In the genomic region with DNA sequence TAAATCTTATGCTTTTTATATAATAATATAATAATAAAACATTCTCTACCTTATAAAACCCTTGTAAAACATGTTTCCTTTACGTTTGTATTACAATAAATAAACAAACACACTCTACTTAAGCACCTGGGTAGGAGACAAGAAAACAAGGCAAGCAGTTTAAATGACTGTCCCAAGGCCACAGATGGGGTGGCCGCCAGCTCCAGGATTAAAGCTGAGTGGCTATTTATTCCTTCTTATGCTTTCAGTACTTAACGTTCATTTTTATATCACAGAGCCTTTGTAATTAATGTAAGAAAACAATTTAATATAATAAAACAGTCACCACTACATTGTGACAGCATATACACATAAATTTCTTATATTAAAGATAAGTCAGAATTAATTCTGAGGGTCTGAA, we compare ENCODE assay signal across 10 mouse cellular contexts.
DNase-seq lines count a peak whose midpoint lies in the region; ATAC-seq and TF ChIP-seq lines count a peak whose summit lies in the region.
"Had no signal": no experiment of that assay in that cellular context is flagged by ENCODE, and none has a peak within 500 bp of the region (broad histone marks: within the 10 kb centered on the region; RNA-seq: fewer than 3 reads in every experiment).

No protein-coding gene starts in this region.

- TF ChIP-seq EP300 in liver, embryonic 14.5 days (IDR thresholded peaks at IDR 0.05; ENCODE audit: low read depth): no peak

- H3K9ac ChIP-seq in hindbrain, embryonic 12.5 days: no peak overlapping the region
- no peak overlapping the region for H3K9ac ChIP-seq in liver, embryonic 14.5 days (replicated peaks)
- H3K9ac ChIP-seq: limb, embryonic 15.5 days had no signal

- H3K4me1 ChIP-seq in cerebellum, adult 2 months (ENCODE audit: control insufficient read depth, insufficient read depth, low read length): no peaks in the 10 kb centered on the region; the same call in 1 of the 2 replicates
- H3K4me1 ChIP-seq in hindbrain, embryonic 12.5 days: peaks cover 7% of the 10 kb centered on the region
- H3K4me1 ChIP-seq in hindbrain, embryonic 10.5 days (replicated peaks): peaks cover 23% of the 10 kb centered on the region
- H3K4me1 ChIP-seq in liver, embryonic 14.5 days (replicated peaks; ENCODE audit: control insufficient read depth in 2 of 2, insufficient read depth in 2 of 2, low read length in 1 of 2): no peaks in the 10 kb centered on the region; a peak in 1 of 4 replicates

- H3K4me2 ChIP-seq in hindbrain, embryonic 12.5 days (replicated peaks): peak overlapping the region; percentile 59; the same call in 1 of the 2 replicates
- H3K4me2 ChIP-seq in liver, embryonic 14.5 days (ENCODE audit: low read depth): peak overlapping the region; percentile 67

- TF ChIP-seq CTCF in cerebellum, adult 2 months (IDR thresholded peaks at IDR 0.05; ENCODE audit: borderline replicate concordance, insufficient read depth, low read depth, low read length): no peak
- no peak for TF ChIP-seq CTCF in liver, embryonic 14.5 days (IDR thresholded peaks at IDR 0.05; ENCODE audit: low read depth)

- no peak overlapping the region for H3K27ac ChIP-seq in cerebellum, adult 2 months (ENCODE audit: insufficient read depth, low read length)
- H3K27ac ChIP-seq in hindbrain, embryonic 12.5 days: no peak overlapping the region
- H3K27ac ChIP-seq in hindbrain, embryonic 10.5 days: no peak overlapping the region
- no peak overlapping the region for H3K27ac ChIP-seq in liver, embryonic 14.5 days
- H3K27ac ChIP-seq: limb, embryonic 15.5 days had no signal

- peak overlapping the region; percentile 37 for H3K4me3 ChIP-seq in cerebellum, adult 2 months (replicated peaks; ENCODE audit: insufficient read depth, low read depth, low read length)
- H3K4me3 ChIP-seq in hindbrain, embryonic 12.5 days: no peak overlapping the region
- no peak overlapping the region for H3K4me3 ChIP-seq in hindbrain, embryonic 10.5 days
- no peak overlapping the region for H3K4me3 ChIP-seq in liver, embryonic 14.5 days (ENCODE audit: insufficient read depth in 1 of 2, low read depth in 2 of 2, low read length in 2 of 2)

- intact Hi-C loops in left cerebral cortex, postnatal 10 days (cut with DNase I): loop anchor here (5.0 kb wide), 1 partner anchor 86 kb away; no protein-coding TSS in a partner anchor

- H3K36me3 ChIP-seq in hindbrain, embryonic 12.5 days: no peaks in the 10 kb centered on the region
- peaks cover 8% of the 10 kb centered on the region for H3K36me3 ChIP-seq in hindbrain, embryonic 10.5 days
- H3K36me3 ChIP-seq in liver, embryonic 14.5 days (replicated peaks; ENCODE audit: control insufficient read depth, insufficient read depth, low read depth): no peaks in the 10 kb centered on the region
- H3K36me3 ChIP-seq: limb, embryonic 15.5 days had no signal

- H3K27me3 ChIP-seq in cerebellum, adult 2 months (ENCODE audit: control insufficient read depth, insufficient read depth, low read length): no peaks in the 10 kb centered on the region
- H3K27me3 ChIP-seq in hindbrain, embryonic 12.5 days: no peaks in the 10 kb centered on the region
- H3K27me3 ChIP-seq in hindbrain, embryonic 10.5 days (ENCODE audit: insufficient read depth, poor library complexity, severe bottlenecking): no peaks in the 10 kb centered on the region
- no peaks in the 10 kb centered on the region for H3K27me3 ChIP-seq in liver, embryonic 14.5 days (ENCODE audit: control insufficient read depth, insufficient read depth, low read length)
- H3K27me3 ChIP-seq: limb, embryonic 15.5 days had no signal

- no peak for TF ChIP-seq POLR2A in cerebellum, adult 2 months (IDR thresholded peaks at IDR 0.05; ENCODE audit: borderline replicate concordance, insufficient read depth, low read length)

- no peaks in the 10 kb centered on the region for H3K9me3 ChIP-seq in hindbrain, embryonic 12.5 days (replicated peaks)
- H3K9me3 ChIP-seq in hindbrain, embryonic 10.5 days: no peaks in the 10 kb centered on the region
- no peaks in the 10 kb centered on the region for H3K9me3 ChIP-seq in liver, embryonic 14.5 days (ENCODE audit: control insufficient read depth, low read length)
- H3K9me3 ChIP-seq: limb, embryonic 15.5 days had no signal

- DNase-seq in cerebellum, adult 2 months: peak; percentile 32 to 41
- no peak for DNase-seq in cerebellum, adult 11-12 months
- no peak for DNase-seq in hindbrain, embryonic 10.5 days (ENCODE audit: low spot score)
- peak; percentile 49 for DNase-seq in Muller cell, postnatal 12 days (ENCODE audit: inconsistent ontology term)
- DNase-seq in liver, embryonic 14.5 days (ENCODE audit: low read depth in 3 of 3, low spot score in 3 of 3): no peak
- no peak for DNase-seq in urinary bladder, postnatal 25 days (ENCODE audit: low spot score)
- no peak for DNase-seq in left cerebral cortex, postnatal 10 days (ENCODE audit: extremely low spot score in 1 of 2, low spot score in 2 of 2)
- DNase-seq: gastrocnemius, postnatal 10 days had no signal

- no peak for ATAC-seq in hindbrain, embryonic 12.5 days (ENCODE audit: low FRiP score)
- no peak for ATAC-seq in liver, embryonic 14.5 days (ENCODE audit: insufficient read depth)

- WGBS in cerebellum, adult 2 months: 23% methylated on average over 3 of the region's 3 CpGs
- WGBS in hindbrain, embryonic 12.5 days: 65% methylated on average over 3 of the region's 3 CpGs
- WGBS in hindbrain, embryonic 10.5 days: 69% methylated on average over 3 of the region's 3 CpGs
- 63% methylated on average over 3 of the region's 3 CpGs for WGBS in liver, embryonic 14.5 days (ENCODE audit: insufficient replicate concordance)

Comparison
In these comparisons a context has a peak if more than half of its experiments do, and no peak if none do; other contexts are left out.
1. DNase-seq: peak in cerebellum, adult 2 months (2 of 2) and Muller cell, postnatal 12 days (single experiment); none in cerebellum, adult 11-12 months (single experiment), hindbrain, embryonic 10.5 days (single experiment), liver, embryonic 14.5 days (0 of 3), urinary bladder, postnatal 25 days (single experiment) and left cerebral cortex, postnatal 10 days (0 of 2).